Mouse (Mus musculus): ENCODE measurements around the gene Zfp362. TPM values are rescaled to one million over a fixed set of nuclear protein-coding genes. Genes with fewer than 3 reads are reported as not detected.

Zfp362 gene
- polyA plus RNA-seq, 1 experiment from 2014 or later: 30.8 TPM

GRCm38 (mm10) chr4:128839811-128840738 is 34.2 kb upstream of the Zfp362 start:
- H3K36me3 ChIP-seq (ENCODE audit: control insufficient read depth, insufficient read depth, low read length): no peaks in the 10 kb centered on the region
- H3K27ac ChIP-seq (ENCODE audit: low read length): peak overlapping the region; percentile 61
- no peaks in the 10 kb centered on the region for H3K27me3 ChIP-seq (ENCODE audit: control insufficient read depth, insufficient read depth, low read depth, low read length)
- H3K9me3 ChIP-seq (replicated peaks; ENCODE audit: control insufficient read depth, low read length, poor library complexity, severe bottlenecking): no peaks in the 10 kb centered on the region
- H3K4me1 ChIP-seq (ENCODE audit: control insufficient read depth, insufficient read depth, low read length): peaks cover 4% of the 10 kb centered on the region; the same call in 1 of the 2 replicates
- no peak overlapping the region for H3K9ac ChIP-seq (ENCODE audit: low read depth, low read length)
- no peak overlapping the region for H3K4me3 ChIP-seq (ENCODE audit: low read depth, low read length)
- ATAC-seq: no peak
- 54% methylated on average over 16 of the region's 16 CpGs for WGBS
- no peak overlapping the region for H3K4me2 ChIP-seq (ENCODE audit: low read length)

GRCm38 (mm10) chr4:128838202-128838601 is 32.4 kb upstream of the Zfp362 start:
- no peak overlapping the region for H3K9ac ChIP-seq (ENCODE audit: low read depth, low read length)
- no peak overlapping the region for H3K4me3 ChIP-seq (ENCODE audit: low read depth, low read length)
- H3K4me2 ChIP-seq (ENCODE audit: low read length): no peak overlapping the region
- WGBS: 66% methylated on average over 5 of the region's 5 CpGs
- H3K9me3 ChIP-seq (replicated peaks; ENCODE audit: control insufficient read depth, low read length, poor library complexity, severe bottlenecking): no peaks in the 10 kb centered on the region
- H3K36me3 ChIP-seq (ENCODE audit: control insufficient read depth, insufficient read depth, low read length): no peaks in the 10 kb centered on the region
- no peaks in the 10 kb centered on the region; the same call in 1 of the 2 replicates for H3K4me1 ChIP-seq (ENCODE audit: control insufficient read depth, insufficient read depth, low read length)
- no peak for ATAC-seq
- no peaks in the 10 kb centered on the region for H3K27me3 ChIP-seq (ENCODE audit: control insufficient read depth, insufficient read depth, low read depth, low read length)
- H3K27ac ChIP-seq (ENCODE audit: low read length): no peak overlapping the region

- no peak for ATAC-seq
- WGBS: 81% methylated on average over 3 of the region's 3 CpGs
- H3K4me2 ChIP-seq (ENCODE audit: low read length): no peak overlapping the region
- H3K27ac ChIP-seq (ENCODE audit: low read length): no peak overlapping the region
- no peak overlapping the region for H3K9ac ChIP-seq (ENCODE audit: low read depth, low read length)
- H3K27me3 ChIP-seq (ENCODE audit: control insufficient read depth, insufficient read depth, low read depth, low read length): no peaks in the 10 kb centered on the region
- H3K4me1 ChIP-seq (ENCODE audit: control insufficient read depth, insufficient read depth, low read length): no peaks in the 10 kb centered on the region
- H3K4me3 ChIP-seq (ENCODE audit: low read depth, low read length): no peak overlapping the region
- H3K9me3 ChIP-seq (replicated peaks; ENCODE audit: control insufficient read depth, low read length, poor library complexity, severe bottlenecking): no peaks in the 10 kb centered on the region
- no peaks in the 10 kb centered on the region for H3K36me3 ChIP-seq (ENCODE audit: control insufficient read depth, insufficient read depth, low read length)
Observed at GRCm38 (mm10) chr4:128824131-128824530, 18.3 kb upstream of the Zfp362 start.

- H3K9me3 ChIP-seq (replicated peaks; ENCODE audit: control insufficient read depth, low read length, poor library complexity, severe bottlenecking): no peaks in the 10 kb centered on the region
- 64% methylated on average over 12 of the region's 12 CpGs for WGBS
Observed at GRCm38 (mm10) chr4:128820568-128820967, 14.7 kb upstream of the Zfp362 start.

GRCm38 (mm10) chr4:128817011-128817410 is 11.2 kb upstream of the Zfp362 start:
- Histone ChIP-seq H3K4me2 (ENCODE audit: low read length) (no peak overlapping the region), H3K4me3 (ENCODE audit: low read depth, low read length) (no peak overlapping the region), H3K9ac (ENCODE audit: low read depth, low read length) (no peak overlapping the region), H3K36me3 (ENCODE audit: control insufficient read depth, insufficient read depth, low read length) (no peaks in the 10 kb centered on the region), H3K27me3 (ENCODE audit: control insufficient read depth, insufficient read depth, low read depth, low read length) (no peaks in the 10 kb centered on the region), H3K9me3 (replicated peaks; ENCODE audit: control insufficient read depth, low read length, poor library complexity, severe bottlenecking) (no peaks in the 10 kb centered on the region), H3K27ac (ENCODE audit: low read length) (no peak overlapping the region), H3K4me1 (ENCODE audit: control insufficient read depth, insufficient read depth, low read length) (peaks cover 6% of the 10 kb centered on the region)
- ATAC-seq: no peak
- 65% methylated on average over 7 of the region's 7 CpGs for WGBS

More at GRCm38 (mm10) chr4:128820568-128820967, 14.7 kb upstream of the Zfp362 start:
- Histone ChIP-seq H3K36me3 (ENCODE audit: control insufficient read depth, insufficient read depth, low read length) (no peaks in the 10 kb centered on the region), H3K27me3 (ENCODE audit: control insufficient read depth, insufficient read depth, low read depth, low read length) (no peaks in the 10 kb centered on the region), H3K4me1 (ENCODE audit: control insufficient read depth, insufficient read depth, low read length) (no peaks in the 10 kb centered on the region), H3K9ac (ENCODE audit: low read depth, low read length) (no peak overlapping the region), H3K4me2 (ENCODE audit: low read length) (no peak overlapping the region), H3K4me3 (ENCODE audit: low read depth, low read length) (no peak overlapping the region), H3K27ac (ENCODE audit: low read length) (no peak overlapping the region)
- ATAC-seq: no peak

- ATAC-seq: peak; percentile 94
- no peaks in the 10 kb centered on the region for H3K9me3 ChIP-seq (replicated peaks; ENCODE audit: control insufficient read depth, low read length, poor library complexity, severe bottlenecking)
Observed at GRCm38 (mm10) chr4:128811382-128812056, 5.7 kb upstream of the Zfp362 start.

GRCm38 (mm10) chr4:128806827-128807179 is 958 bp upstream of the Zfp362 start:
- H3K36me3 ChIP-seq (ENCODE audit: control insufficient read depth, insufficient read depth, low read length): no peaks in the 10 kb centered on the region
- peak overlapping the region; percentile 94 for H3K9ac ChIP-seq (ENCODE audit: low read depth, low read length)
- H3K4me1 ChIP-seq (ENCODE audit: control insufficient read depth, insufficient read depth, low read length): peaks cover 35% of the 10 kb centered on the region
- ATAC-seq: peak; percentile 44
- H3K4me3 ChIP-seq (ENCODE audit: low read depth, low read length): peak overlapping the region; percentile 93
- 0% methylated on average over 15 of the region's 15 CpGs for WGBS
- H3K9me3 ChIP-seq (replicated peaks; ENCODE audit: control insufficient read depth, low read length, poor library complexity, severe bottlenecking): no peaks in the 10 kb centered on the region
- peak overlapping the region; percentile 86 for H3K4me2 ChIP-seq (ENCODE audit: low read length)
- no peaks in the 10 kb centered on the region for H3K27me3 ChIP-seq (ENCODE audit: control insufficient read depth, insufficient read depth, low read depth, low read length)
- peak overlapping the region; percentile 95 for H3K27ac ChIP-seq (ENCODE audit: low read length)

More at GRCm38 (mm10) chr4:128811382-128812056, 5.7 kb upstream of the Zfp362 start:
- peak overlapping the region; percentile 64 for H3K4me2 ChIP-seq (ENCODE audit: low read length)
- H3K9ac ChIP-seq (ENCODE audit: low read depth, low read length): peak overlapping the region; percentile 65
- peak overlapping the region; percentile 50 for H3K4me3 ChIP-seq (ENCODE audit: low read depth, low read length)
- 14% methylated on average over 16 of the region's 16 CpGs for WGBS
- H3K27me3 ChIP-seq (ENCODE audit: control insufficient read depth, insufficient read depth, low read depth, low read length): no peaks in the 10 kb centered on the region
- H3K27ac ChIP-seq (ENCODE audit: low read length): peak overlapping the region; percentile 66
- peaks cover 13% of the 10 kb centered on the region for H3K4me1 ChIP-seq (ENCODE audit: control insufficient read depth, insufficient read depth, low read length)
- no peaks in the 10 kb centered on the region for H3K36me3 ChIP-seq (ENCODE audit: control insufficient read depth, insufficient read depth, low read length)

GRCm38 (mm10) chr4:128805150-128806042 is 449 bp downstream of the Zfp362 start:
- Histone ChIP-seq H3K4me2 (ENCODE audit: low read length) (peak overlapping the region; percentile 86), H3K27me3 (ENCODE audit: control insufficient read depth, insufficient read depth, low read depth, low read length) (no peaks in the 10 kb centered on the region), H3K36me3 (ENCODE audit: control insufficient read depth, insufficient read depth, low read length) (no peaks in the 10 kb centered on the region), H3K4me1 (ENCODE audit: control insufficient read depth, insufficient read depth, low read length) (peaks cover 38% of the 10 kb centered on the region), H3K9ac (ENCODE audit: low read depth, low read length) (peak overlapping the region; percentile 94), H3K9me3 (replicated peaks; ENCODE audit: control insufficient read depth, low read length, poor library complexity, severe bottlenecking) (no peaks in the 10 kb centered on the region), H3K4me3 (ENCODE audit: low read depth, low read length) (peak overlapping the region; percentile 93), H3K27ac (ENCODE audit: low read length) (peak overlapping the region; percentile 95)
- ATAC-seq: no peak
- under 1% methylated on average over 49 of the region's 74 CpGs for WGBS

Data from midbrain, embryonic 16.5 days (tissue).